Mouse (Mus musculus) CH12.LX (cell line): ENCODE data around the gene Fgfr2.

Source experiments
- CTCF ChIP-seq, 2 experiments: IDR thresholded peaks in 1 of 2; conservative IDR thresholded peaks in 1 of 2; 2 replicates each; pipeline ENCODE4 v1.5.1; 2011 to 2012; ENCODE audit warnings: low read depth in 2 of 2, low read length in 2 of 2, improper control_type of control experiment in 1 of 2, inconsistent platforms in 1 of 2, mild to moderate bottlenecking in 1 of 2, moderate library complexity in 1 of 2
- EP300 ChIP-seq: IDR thresholded peaks from 2 replicates; pipeline ENCODE4 v1.6.1; 2011; ENCODE audit warnings: low read length, improper control_type of control experiment
- JUND ChIP-seq: conservative IDR thresholded peaks from 2 replicates; pipeline ENCODE4 v1.6.1; 2011; ENCODE audit warnings: low read depth, low read length, improper control_type of control experiment
- MAFK ChIP-seq: IDR thresholded peaks from 2 replicates; pipeline ENCODE4 v1.6.1; 2011; ENCODE audit warnings: low read length, improper control_type of control experiment; ENCODE audit not compliant: insufficient replicate concordance
- MAX ChIP-seq: IDR thresholded peaks from 2 replicates; pipeline ENCODE4 v1.6.1; 2011; ENCODE audit warnings: low read length, improper control_type of control experiment
- MXI1 ChIP-seq: IDR thresholded peaks from 2 replicates; pipeline ENCODE4 v1.6.1; 2011; ENCODE audit warnings: mild to moderate bottlenecking, low read depth, low read length, improper control_type of control experiment
- MYC ChIP-seq: IDR thresholded peaks from 2 replicates; pipeline ENCODE4 v1.6.1; 2011; ENCODE audit warnings: low read depth, mild to moderate bottlenecking, improper control_type of control experiment, low read length
- NELFE ChIP-seq: IDR thresholded peaks from 2 replicates; pipeline ENCODE4 v1.6.1; 2011; ENCODE audit warnings: low read depth, low read length, improper control_type of control experiment
- NRF1 ChIP-seq: IDR thresholded peaks from 2 replicates; pipeline ENCODE4 v1.6.1; 2014; ENCODE audit warnings: low read depth, mild to moderate bottlenecking, inconsistent platforms, low read length, improper control_type of control experiment, moderate library complexity
- POLR2A ChIP-seq: IDR thresholded peaks from 2 replicates; pipeline ENCODE4 v1.6.1; 2011; ENCODE audit warnings: low read depth, mild to moderate bottlenecking, improper control_type of control experiment, low read length
- SMC3 ChIP-seq: IDR thresholded peaks from 2 replicates; pipeline ENCODE4 v1.6.1; 2011; ENCODE audit warnings: low read depth, low read length, improper control_type of control experiment

- TF ChIP-seq JUND (no peak), MAFK (no peak), NRF1 (no peak), CTCF (conservative IDR thresholded peaks at IDR 0.05 in 1 of 2, IDR thresholded peaks at IDR 0.05 in 1 of 2; ENCODE audit: low read depth in 2 of 2, low read length in 2 of 2) (no peak), MAX (no peak), NELFE (no peak), EP300 (no peak), MXI1 (no peak), MYC (no peak), SMC3 (no peak), POLR2A (no peak)
Measured at GRCm38 (mm10) chr7:132933331-132933730, 189.8 kb downstream of the Fgfr2 start.
